Mouse (Mus musculus): ENCODE results near the gene Enpp6.
A peak's percentile ranks its signal among the peaks of the same experiment; 100 is the strongest.

Gene Enpp6

DNA sequence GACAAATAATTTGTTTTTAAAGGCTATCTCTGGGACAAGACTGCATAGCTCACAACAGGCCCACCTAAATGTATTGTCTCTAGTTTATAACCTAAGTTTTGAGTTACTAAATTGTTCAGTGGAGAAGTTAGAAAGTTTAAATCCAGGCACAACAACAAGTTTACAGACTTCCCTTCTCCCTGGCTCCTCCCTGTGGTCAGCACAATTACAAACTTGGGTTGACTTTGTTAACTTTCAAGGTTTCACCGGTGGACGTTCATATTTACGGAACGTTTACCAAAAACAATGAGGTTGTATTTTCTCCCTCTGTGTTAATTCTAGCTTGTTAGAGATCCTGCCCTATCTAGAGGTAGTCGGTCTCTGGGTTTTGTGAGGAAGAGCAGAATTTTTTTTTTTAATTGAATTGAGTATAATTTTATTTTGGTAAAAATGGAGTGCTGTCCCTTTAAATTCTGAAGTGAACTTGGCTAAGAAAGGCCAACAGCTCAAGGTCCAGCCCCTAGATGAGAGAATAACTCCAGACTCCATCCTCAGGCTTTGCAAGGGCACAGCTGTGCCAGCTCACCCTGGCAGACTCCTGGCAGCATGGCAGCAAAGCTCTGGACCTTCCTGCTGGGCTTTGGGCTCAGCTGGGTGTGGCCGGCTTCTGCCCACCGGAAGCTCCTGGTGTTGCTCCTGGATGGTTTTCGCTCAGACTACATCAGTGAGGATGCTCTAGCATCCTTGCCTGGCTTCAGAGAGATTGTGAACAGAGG is at the start of gene Enpp6:
TSS of gene Enpp6 (plus strand) at position 502 of the 755 bp plus-strand sequence.
- peak; percentile 75 to 79 for DNase-seq

DNA sequence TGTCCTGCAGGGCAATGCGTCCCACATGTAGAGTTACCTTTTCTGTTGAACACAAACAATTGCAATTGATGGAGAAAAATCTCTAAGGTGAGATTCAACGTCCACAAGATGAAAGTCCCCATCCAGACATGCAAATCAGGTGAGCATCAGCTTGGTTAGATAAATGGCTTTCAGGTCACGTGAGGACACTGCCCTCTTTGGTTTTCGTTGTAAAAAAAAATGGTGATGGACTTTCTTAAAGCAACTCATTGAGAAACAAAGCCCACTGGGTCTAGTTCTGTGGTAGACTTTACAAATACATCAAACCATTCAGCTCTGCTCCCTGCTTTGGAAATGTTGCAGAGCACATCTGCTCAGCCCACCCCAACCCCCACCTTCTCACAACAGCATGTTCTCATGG is 48.5 kb upstream of the Enpp6 start:
- no peak for DNase-seq

- peak; percentile 86 to 89 for DNase-seq
Measured at GRCm38 (mm10) chr8:46941295-46941694, 45.4 kb upstream of the Enpp6 start.

- DNase-seq, result no peak
Measured at GRCm38 (mm10) chr8:46941731-46942650, 44.7 kb upstream of the Enpp6 start.

GRCm38 (mm10) chr8:46942651-46943024 is 44.0 kb upstream of the Enpp6 start:
- no peak for DNase-seq

DNA sequence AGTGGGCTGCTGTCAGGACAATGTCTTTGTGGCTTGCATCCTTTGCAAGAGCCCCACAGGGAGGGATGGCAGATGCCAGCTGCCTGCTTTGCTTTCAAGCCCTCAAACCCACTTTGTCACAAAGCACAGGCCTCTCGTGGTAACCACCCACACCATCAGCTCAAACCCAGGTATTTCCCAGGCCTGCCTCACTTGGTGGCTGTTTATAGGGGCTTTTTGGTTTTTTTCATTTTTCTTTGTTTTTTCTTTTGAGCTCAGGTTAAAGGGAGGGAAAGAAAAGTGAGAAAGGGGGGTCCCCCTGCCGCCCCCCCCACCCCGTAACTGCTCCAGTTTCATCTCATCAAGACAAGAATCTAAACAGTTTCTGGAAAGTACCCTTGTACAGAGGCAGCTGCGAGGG is 43.4 kb upstream of the Enpp6 start:
- no peak for DNase-seq

DNA sequence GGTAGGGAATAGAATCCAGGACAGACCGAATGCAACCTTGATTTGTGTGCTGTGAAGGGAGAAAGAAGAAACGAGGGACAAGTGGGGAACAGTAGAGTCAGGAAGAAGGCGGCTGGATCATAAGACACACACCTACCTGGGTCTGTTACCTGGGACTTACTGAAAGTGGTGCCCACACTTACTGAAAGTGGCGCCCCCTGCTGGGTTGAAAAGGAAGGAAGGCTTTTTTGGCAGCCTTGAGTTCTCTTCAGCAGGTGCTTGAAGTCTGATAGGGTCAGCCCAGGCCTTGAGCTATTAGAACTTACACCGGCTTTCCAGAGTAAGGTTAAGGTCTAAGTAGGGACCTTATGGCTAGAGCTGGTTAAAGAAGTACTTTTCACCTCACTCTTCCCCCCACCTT is 40.5 kb upstream of the Enpp6 start:
- DNase-seq, result peak in 1 of 2 experiments; percentile 61

- no peak for DNase-seq
Measured at GRCm38 (mm10) chr8:46948091-46948757, 38.5 kb upstream of the Enpp6 start.

DNA sequence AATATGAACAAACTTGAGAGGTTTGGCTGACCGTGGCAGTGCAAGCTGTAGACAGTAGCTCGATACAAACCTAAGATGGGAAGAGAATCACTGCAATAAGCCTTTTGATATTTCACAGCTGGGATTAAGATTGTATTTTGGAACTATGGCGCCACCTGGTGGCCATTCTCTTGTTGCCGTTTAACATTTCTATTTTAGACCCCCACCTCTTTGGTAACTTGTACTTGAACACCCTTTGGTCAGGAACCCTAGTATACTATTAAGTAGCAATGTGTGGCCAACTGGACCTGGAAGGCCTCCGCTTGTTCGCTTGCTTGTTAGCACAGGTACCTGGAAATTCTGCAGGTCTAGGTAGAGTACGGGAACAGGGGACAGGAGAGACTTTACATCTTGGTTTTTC is 33.2 kb upstream of the Enpp6 start:
- peak in 1 of 2 experiments; percentile 73 for DNase-seq

DNA sequence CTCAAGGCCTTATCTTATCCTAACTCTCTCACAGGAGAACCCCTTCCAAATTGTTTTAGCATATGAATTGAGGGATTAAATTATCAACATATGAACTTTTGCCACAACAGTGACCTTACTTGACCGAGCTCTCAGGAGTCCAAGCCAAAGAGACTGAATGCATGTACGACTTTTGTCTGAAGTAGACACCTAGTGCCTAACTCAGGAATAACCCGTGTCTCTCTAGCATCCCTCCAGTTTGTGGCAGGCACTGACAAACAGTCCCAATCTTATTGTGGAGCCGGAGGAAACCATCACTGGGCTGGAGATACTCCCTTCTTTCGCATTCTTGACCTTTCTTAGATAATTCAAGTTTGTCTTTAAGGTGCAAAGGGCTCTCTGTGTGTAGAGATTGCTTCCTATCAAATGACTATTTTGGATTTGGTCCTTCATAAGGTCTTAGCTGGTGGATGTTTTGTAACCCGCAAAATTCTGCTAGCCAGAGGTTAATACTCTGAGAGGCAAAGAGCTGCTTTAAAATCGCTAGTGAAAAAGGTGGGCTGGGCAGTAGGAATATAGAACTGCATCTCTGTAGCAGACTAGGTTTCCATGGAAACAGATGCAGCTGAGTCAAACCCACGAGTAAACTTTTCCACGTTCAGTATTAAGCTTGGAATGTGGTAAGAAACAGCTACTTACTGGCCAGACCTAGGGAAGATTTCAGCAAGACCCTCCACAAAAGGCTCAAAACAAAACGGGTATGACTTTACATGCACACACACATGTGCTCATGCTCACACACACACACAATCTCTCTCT is 23.9 kb upstream of the Enpp6 start:
- DNase-seq, result no peak

- DNase-seq, result no peak
Measured at GRCm38 (mm10) chr8:46963619-46964145, 23.0 kb upstream of the Enpp6 start.

DNA sequence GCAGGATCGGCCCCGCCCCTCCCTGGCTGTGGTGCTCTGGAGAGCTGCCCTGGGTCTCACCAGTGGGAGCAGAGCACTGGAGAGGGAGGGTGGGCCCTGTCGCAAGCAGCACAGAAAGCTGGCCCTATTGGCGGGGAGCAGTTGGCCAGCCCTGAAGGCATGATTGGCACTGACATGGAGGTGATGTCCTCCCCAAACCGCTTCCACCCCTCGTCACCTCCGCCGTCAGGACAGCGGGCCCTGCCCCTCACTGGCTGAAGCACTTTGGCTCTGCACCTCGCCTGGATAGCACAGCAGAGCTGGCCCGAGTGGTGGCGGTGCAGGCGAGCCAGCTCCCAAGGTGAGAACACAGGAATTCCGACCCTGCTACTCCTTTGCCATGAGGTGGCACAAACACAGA is 20.9 kb upstream of the Enpp6 start:
- DNase-seq, result no peak

- no peak for DNase-seq
Measured at GRCm38 (mm10) chr8:46968721-46969120, 18.0 kb upstream of the Enpp6 start.

DNA sequence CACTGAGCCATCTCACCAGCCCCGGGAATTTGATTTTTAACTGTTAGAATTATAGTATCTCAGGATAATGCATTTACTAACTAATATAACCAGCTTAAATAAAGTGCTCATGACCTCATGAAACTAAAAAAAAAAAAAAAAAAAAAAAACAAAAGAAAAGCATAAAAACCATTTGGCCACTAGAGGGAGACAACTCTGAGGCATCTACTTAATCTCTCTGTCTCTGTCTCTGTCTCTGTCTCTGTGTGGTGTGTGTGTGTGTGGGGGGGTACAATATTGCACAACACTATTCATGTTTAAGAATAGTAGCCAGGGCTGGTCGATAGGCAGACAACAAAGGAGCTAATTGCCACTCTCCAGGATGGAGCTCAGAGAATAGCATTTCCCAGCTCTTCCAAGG is 17.3 kb upstream of the Enpp6 start:
- DNase-seq, result no peak

DNA sequence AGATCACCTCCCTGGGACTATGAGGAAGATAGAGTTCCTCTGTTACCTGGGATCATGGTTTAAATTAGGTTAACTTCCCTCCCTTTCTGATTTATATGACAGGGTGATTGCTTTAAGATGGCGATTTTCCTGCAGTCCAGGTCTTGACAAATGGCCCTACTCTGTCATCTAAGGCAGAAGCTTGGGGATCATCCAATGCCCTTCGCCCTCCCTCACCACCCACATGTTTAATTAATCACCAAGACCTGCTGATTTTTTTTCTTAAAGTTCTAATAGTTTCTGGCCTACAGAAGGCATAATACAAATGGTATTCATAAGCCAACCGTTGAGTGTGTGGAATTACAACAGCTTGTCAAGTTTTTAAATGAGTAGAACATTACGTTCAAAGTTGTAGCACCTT is 9.3 kb upstream of the Enpp6 start:
- DNase-seq, result peak; percentile 43 to 52

- no peak for DNase-seq
Measured at GRCm38 (mm10) chr8:46982166-46982565, 4.5 kb upstream of the Enpp6 start.

- peak; percentile 57 to 67 for DNase-seq
Measured at GRCm38 (mm10) chr8:46982770-46983169, 3.9 kb upstream of the Enpp6 start.

DNA sequence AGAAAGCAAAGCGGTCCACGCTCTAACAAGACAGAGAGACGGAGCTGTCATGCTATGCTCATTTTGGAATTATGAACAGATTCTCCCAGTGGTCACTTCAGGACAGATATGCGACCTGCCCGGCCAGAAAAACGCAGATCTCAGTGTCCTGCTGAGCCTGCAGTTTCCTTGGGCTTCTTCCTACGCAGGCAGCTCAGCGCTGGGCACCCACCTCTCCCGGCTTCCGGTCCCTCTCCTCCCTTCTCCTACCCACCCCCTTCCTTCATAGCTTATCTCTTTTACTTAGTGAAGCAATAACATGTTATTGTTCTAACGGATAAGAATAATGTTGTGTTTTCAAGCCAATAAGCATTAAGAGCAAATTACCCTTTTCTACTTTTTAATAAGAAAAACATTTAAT is 2.0 kb upstream of the Enpp6 start:
- DNase-seq, result peak in 1 of 2 experiments; percentile 28

GRCm38 (mm10) chr8:46988366-46988765 is 1.7 kb downstream of the Enpp6 start:
- DNase-seq, result no peak

DNA sequence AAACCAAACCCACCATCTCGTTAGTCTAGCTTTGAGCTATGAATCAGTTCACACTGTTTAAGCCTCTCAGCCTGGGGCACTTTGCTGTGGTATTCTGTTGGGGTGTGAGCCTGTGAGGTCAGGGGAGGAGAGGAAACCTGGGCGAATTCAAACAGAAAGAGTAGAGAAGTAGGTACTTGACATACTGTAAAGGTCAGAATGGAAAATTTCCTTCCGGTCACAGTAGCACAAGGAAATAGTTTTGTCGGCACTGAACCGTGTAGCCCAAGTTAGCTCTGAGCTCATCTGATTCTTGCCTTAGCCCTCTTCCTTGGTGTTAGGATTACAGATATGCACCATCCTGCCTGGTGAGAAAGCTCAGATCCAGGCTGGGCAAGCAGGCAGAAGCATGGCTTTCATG is 4.4 kb downstream of the Enpp6 start:
- peak in 1 of 2 experiments; percentile 15 for DNase-seq

- no peak for DNase-seq
Measured at GRCm38 (mm10) chr8:46992579-46992978, 5.9 kb downstream of the Enpp6 start.

DNA sequence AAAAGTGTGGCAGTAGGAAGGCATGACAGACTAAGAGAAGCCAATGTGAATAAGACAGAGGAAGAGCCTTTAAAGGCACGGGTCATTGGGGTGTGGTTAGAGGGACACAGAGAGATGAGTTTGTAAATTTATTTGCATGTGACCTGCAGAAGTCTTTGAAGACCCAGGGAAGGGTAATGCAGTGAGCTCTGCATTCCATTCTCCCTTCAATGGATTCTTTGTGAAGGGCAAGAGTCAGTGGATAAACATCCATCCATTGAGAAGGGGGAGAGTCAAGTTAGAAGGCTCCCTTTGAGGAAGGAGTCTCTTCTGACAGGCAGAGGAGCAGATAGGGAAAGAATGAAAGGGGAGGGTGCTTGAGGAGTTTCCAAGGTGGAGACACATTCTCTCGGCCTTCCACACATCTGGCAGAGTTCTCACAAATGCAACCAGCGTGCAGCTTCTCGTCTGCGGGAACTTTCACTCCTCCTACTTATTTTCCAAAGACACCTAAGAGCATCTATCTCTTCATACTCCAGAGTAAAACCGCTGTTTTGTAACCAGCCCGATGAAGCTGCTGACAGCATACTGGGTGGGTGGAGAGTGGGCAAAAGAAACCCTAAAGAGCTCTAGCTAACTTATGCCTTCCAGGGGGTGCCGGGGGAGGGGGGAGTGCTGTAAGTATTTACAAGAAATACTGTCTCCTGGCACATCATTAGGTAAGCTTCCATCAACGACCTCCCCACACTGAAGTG is 9.4 kb downstream of the Enpp6 start:
- no peak for DNase-seq
